Mouse (Mus musculus) kidney, postnatal 10 days (tissue): ENCODE results near the gene Rasef.
"Not testable (repeated sequence)": the region's sequence is repeated elsewhere in the genome, so short reads cannot be mapped to it uniquely, and the experiment has no call there.

Experiments used
- DNase-seq: peaks from one replicate; pipeline ENCODE4 v3.0.0; 2021; ENCODE audit warnings: mixed read lengths

Gene Rasef

DNA sequence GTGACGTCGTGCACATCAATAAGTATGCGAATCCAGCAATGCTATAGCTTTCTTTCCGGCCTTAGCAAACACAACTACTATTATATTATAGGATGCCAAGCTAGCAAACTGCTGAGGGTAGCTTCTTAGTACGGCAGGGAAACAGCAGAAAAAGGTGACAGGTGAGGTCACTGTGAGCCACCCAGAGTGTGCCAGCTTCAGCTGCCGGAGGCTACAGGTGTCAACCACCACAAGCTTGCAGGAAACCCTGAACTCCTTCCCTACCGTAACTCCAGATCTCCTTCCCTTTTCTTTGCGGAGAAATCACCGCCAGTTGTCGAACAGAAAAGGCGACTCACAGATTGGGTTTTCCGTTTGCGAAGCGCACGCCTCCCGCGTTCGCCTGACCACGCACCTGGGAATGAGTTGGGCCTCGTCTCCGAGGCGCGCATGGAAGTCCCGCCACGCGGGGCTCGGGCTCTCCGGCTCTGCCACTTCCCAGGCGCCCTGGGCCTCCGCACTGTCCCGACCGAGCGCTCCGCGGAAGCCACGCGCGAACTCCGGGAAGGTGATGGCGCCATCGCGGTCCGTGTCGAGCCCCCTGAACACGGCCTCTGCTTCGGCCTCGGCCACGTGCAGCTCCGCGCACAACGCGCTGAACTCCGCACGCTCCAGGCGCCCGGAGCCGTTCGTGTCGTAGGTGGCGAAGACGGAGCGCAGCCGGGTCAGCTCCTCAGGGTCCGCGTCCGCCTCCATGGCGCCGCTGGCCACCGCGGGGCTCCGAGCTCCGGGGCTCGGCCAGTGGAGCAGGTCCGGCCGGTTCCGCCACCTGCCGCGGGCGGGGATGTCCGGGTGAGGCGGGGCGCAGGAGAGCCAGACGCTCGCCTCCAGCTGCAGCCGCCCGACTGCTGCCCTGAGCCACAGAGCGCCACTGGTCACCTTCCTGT lies at the start of gene Rasef:
Rasef (minus strand) TSS at position 735 of the 926 bp plus-strand sequence.
- peak; percentile 72 for DNase-seq

DNA sequence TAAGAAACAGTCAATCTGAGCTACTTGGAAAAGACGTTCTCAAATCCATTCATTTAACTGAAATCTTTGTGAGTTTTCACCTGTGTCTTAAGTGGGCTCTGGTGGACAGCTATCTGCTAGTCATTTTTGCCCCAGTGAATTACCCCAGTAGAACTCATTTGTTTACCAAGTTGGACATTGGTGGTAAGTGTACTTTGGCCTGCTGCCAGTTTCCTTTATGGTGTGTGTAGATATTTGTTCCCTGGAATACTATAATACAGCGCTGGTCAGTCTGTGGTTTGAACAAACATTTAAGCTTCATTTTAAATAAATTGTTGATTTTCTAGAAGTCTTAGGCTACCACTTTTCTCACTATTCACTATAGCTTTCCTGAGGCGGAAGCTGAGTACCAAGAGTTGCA lies 35.8 kb upstream of the Rasef start:
- DNase-seq, result no peak

DNA sequence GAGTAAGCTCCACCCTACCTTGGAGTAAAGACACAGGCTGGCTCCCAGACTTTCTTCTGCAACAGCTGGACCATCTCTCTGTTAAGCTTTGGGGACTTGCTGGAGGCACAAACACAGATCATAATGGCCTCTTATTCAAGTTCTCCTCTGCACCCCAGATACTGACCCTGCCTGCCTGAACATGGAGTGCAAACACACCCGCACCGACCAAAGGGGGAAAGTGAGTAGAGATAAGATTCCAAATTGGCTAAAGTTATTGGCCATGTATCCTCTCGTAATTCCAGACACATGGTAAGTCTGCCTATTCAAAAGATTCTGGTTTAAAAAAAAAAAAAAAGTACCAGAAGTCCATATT lies 369 bp upstream of the Rasef start:
- no peak for DNase-seq

DNA sequence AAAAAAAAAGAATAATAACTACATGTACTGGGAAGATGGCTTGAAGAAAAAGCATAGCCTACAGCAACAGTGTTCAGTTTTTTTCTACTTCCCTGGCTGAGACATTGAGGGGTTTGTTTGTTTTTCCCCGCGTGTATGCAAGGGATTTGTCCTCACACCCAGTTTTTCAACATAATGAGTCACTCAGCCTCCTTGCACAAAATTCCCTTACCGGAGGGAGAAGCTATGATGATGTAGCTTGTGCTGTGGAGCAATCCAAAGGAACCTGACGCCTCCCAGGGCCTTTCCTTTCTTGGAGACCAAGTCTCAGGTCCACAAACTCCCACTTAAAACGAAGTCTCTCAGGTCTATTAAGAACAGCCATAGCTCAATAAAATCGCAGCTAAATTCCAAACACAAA lies 1.3 kb downstream of the Rasef start:
- no peak for DNase-seq

DNA sequence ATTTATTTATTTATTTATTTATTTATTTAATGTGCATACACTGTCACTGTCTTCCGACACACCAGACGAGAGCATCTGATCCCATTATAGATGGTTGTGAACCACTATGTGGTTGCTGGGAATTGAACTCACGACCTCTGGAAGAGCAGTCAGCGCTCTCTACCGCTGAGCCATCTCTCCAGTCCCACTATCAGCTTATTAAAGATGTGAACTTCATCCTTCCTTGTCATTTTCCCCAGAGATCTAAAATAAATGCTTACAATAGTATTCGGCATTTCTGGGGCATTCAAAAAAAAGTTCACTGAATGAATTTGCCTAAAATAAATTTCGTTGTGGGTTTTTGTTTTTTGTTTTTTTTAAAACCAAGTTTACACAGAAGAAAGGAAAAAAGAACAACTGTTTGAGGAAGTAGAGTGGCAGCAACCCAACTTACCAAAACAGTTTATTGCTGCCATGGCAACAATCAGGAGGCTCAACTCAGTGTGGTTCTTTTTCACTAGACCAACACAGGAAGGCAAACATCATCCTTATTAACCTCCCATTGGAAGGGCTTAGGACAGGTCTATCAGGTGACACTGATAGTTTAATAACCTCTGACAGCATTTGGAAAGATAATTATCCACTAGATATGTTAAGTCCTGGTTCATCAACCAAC lies 2.6 kb downstream of the Rasef start:
- DNase-seq, result no peak

DNA sequence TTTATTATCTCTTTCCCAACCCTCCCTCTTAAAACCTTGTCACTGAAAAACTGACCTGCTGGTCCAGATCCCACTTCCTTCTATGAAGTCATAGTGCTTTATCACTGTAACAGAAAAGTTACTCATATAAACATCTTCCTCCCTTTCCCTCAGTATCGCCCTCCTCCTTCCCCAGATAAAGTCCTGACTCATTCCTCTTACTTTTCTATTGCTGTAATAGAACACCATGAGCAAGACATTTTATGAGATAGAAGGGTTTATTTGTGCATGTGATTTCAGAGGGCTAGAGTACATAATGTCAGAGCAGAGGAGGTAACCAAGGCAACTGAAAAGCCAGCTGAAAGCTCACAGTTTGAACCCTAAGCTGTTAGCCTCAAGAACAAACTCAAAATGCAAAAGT lies 6.6 kb downstream of the Rasef start:
- no peak for DNase-seq

DNA sequence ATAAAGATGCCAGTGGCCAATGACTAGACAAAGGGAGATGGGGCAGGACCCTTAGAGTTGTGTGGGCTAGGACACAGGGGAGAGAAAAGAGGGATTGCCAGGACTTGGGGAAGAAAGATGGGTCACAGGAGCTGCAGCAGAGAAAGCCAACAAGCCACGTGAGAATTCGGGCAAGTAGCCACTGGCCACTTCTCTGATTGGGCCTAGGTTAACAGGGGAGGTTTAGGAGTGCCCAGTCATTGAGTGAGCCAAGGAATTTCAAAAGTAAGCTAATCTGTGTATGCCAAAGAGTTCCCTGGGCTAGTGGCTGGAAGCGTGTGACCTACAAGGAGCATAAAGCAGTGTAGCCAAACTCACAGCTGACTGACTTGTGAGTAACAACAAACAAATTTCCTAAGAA lies 9.7 kb downstream of the Rasef start:
- DNase-seq, result no peak

DNA sequence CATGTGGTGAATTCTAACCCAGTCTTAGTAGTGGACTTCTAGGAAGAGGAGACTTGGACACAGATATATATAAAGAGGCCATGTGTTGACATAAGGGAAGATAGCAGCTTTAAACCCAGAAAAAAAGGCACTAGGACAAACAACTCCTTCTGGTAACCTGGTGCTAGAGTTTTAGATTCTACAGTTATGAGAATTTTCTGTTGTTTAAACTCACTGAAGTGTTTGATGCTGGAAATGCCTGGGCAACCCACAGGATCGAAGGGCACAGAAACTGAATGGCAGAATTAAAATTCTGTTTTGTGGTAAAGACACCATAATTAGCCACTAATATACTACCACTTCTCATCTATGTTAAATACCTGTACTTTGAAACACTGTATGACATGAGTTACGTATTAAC lies 15.5 kb downstream of the Rasef start:
- DNase-seq, result no peak

DNA sequence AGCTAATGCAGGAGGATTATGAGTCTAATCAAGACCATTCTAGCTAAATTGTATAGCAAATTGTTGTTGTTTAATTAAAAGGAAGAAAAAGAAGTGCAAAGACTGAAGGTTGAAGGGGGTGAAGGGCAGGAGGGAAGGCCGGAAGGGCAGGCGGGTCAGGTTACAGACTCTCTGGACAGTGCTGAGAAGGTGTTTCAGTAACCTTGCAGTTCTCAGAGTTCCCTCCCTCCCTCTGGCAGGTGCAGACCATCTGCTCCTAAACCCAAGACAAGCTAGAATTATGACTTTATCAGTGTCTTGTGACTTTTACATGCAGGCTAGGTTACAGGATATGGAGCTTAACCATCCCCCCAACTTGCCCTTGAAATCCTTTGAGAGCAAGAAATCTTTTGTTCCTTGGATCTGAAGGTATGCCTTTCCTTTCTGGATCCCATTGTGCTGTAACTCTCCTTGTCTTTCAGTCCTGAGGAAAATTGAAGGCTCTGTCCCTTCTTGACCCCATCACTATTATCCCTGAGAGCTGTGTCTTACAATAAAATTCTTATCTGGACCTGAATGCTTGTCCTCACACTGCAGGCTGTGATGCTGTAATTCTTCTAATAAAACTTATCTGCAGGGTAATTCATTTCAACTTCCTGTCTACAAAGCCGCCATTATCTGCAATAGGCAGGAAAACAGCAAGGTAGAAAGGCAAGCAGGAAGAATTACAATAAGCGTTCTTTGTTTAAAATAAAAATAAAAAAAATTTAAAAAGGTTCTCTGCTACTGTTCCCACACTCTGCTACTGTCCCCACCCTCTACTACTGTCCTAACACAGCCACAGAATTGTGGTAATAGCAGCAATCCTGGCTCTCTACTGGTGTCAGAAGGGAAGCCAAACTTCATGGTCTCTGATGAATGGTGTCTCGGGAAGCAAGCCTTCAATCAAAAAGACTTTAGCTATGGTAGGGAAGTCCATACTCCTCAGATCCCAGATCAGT lies 16.7 kb downstream of the Rasef start:
- no peak for DNase-seq

DNA sequence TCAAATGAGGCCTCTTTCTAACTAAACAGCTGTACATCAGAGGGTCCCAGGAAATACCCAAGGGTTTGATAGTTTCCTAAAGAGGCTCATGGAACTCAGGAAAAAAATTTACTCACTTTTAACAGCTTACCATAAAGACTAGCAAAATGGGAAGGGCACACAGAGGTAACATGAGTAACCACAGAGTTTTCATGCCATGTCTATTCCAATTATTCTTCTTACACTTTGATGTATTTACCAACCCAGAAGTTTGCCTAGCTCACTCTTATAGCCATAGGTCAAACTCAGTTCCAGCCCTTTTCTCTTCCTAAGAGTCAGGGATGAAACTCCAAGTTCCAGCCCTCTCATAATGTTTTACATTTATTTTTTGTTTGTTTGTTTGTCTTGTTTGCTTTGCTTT lies 18.8 kb downstream of the Rasef start:
- DNase-seq, result no peak

DNA sequence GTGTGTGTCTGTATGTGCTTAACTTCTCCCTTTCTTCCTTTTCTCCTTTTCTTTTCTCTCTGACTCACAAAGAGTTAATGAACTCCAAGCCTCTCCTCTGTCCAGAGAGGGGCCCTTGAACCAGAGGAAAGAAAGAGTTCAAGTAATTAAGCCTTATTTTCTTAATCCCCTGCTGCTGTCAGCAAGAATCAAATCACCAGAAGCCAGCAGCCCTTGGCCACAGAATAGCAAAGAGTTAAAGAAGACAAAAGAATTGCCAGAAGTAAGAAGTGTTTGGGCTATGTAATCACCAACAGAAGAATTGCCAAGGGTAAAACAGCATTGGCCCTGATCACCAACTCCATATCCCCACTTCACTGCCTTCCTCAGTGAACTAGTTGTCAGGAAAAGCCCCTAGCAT lies 20.2 kb downstream of the Rasef start:
- no peak for DNase-seq

DNA sequence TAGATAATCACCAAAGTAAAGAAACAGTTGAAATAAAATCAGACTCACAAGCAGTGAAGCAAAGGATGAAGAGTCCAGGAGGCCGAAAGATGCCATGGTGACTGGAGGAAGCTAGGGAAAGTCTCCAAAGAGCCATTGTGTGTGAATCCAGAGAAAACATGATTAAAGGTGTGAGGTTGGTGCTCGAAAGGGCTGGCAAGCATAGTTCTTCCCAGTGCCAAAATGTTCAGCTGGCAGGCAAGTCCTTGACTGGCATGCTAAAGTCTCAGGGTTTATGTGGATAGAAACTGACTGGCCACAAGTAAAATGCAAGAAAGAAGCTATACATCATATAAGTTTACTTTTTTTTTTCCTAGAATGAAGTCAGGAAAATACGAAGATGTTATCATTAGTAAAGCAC lies 22.6 kb downstream of the Rasef start:
- DNase-seq, result no peak

DNA sequence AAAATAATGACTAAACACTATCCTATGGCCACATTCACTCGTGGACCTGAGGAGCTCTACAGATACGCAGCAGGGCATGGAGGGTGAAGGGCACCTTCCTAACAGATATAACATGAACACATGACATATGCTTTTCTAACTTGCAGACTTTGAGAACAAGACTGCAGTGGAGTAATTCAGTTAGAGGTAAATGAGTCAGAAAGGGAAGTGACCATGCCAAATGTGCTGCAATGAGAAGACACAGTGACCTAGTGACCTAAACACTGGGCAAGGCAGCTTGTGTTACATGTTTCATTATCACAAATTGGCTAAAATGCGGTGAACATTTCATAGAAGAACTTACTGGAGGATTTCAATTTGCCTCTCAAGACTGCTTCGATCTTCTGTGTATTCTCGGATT lies 42.6 kb downstream of the Rasef start:
- no peak for DNase-seq

DNA sequence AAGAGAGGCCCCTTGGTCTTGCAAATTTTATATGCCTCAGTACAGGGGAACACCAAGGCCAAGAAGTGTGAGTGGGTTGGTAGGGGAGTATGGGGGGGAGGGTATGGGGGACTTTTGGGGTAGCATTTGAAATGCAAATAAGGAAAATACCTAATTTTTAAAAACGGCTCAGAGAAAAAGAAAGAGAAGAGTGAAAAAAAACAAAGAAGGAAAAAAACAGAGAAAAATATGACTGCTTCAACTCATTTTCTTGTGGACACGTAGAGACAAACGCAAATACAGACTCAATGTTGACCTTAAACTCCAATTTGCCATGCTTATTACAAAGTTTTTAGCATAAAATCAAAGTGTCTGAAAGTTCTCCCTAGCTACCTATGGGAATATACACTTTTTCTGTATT lies 51.4 kb downstream of the Rasef start:
- no peak for DNase-seq

DNA sequence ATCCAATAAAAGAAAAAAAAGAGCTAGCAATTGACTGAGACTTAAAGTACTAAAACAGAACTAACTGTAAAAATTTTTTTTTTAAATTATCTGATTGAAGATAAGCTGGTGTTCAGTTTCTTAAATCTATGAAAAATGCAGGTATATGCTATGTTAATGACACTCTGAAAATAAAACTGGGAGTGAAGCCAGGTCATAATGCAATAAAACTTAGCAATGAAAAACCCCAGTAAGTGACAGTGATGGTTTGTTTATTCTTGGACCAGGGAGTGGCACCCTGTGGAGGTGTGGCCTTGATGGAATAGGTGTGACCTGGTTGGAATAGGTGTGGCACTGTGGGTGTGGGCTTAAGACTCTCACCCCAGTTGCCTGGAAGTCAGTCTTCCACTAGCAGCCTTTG lies 71.0 kb downstream of the Rasef start:
- DNase-seq, result no peak

DNA sequence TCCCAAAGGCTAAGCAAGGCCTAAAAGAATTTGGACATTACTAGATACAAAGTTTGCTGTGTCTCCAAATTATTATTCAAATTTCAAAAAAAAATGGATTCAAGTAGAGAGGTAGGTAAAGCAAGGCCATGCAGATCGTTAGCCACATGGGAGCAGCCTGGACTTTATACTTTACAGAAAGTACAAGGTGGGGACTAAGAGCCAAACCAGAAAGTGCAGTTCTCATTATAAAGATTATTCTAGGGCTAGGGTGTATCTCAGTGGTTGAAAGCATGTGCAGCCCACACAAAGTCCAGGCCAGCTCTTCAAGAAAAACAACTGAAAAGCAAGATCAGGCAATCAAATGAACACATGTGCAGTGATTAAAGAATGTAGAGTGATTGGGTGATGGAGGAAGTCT lies 72.0 kb downstream of the Rasef start:
- no peak for DNase-seq

DNA sequence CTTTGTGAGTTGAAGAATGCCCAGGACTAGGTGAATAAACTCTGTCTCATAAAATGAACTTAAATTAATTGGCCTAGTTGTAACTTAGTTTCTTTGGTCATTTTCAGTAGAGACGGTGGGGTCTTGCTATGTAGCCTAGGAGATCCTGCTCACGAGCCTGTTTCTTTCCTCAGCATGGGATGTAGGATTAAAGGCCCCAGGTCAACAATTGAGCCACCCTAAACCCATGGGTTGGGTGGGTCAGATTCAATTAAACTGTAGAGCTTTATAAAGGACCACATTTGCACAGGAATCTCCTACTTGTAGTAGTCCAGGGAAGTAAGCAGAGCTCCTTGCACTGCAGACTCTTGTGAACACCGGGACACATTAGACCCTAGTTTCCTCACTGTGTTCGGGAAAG lies 107.6 kb downstream of the Rasef start, which contains the start of gene Gm428:
Gm428 (plus strand) TSS at position 301 of the 400 bp plus-strand sequence.
- DNase-seq, result not testable (repeated sequence)

DNA sequence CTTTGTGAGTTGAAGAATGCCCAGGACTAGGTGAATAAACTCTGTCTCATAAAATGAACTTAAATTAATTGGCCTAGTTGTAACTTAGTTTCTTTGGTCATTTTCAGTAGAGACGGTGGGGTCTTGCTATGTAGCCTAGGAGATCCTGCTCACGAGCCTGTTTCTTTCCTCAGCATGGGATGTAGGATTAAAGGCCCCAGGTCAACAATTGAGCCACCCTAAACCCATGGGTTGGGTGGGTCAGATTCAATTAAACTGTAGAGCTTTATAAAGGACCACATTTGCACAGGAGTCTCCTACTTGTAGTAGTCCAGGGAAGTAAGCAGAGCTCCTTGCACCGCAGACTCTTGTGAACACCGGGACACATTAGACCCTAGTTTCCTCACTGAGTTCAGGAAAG lies 122.7 kb downstream of the Rasef start, which contains the start of gene Gm11239:
Gm11239 (plus strand) TSS at position 301 of the 400 bp plus-strand sequence.
- DNase-seq, result not testable (repeated sequence)
